Mouse (Mus musculus) myocyte (in vitro differentiated cells): ENCODE measurements around the gene Krtap2-4. TPM values are rescaled to one million over a fixed set of nuclear protein-coding genes. Genes with fewer than 3 reads are reported as not detected.
"Not testable (repeated sequence)": the region's sequence is repeated elsewhere in the genome, so short reads cannot be mapped to it uniquely, and the experiment has no call there.

Source experiments
- H3K27me3 ChIP-seq: one replicate; pipeline ENCODE4 v1.6.1; 2011; ENCODE audit not compliant: control insufficient read depth, insufficient read depth, insufficient read length
- H3K36me3 ChIP-seq: one replicate; pipeline ENCODE4 v1.6.1; 2011; ENCODE audit not compliant: control insufficient read depth, insufficient read depth
- H3K4me2 ChIP-seq: one replicate; pipeline ENCODE4 v1.6.1; 2011; ENCODE audit warnings: low read depth, control low read depth
- H3K4me3 ChIP-seq: one replicate; pipeline ENCODE4 v1.5.1; 2011; ENCODE audit warnings: mild to moderate bottlenecking, control low read depth, moderate library complexity
- H3K79me2 ChIP-seq: one replicate; pipeline ENCODE4 v1.6.1; 2011; ENCODE audit not compliant: control insufficient read depth, insufficient read depth
- H3ac ChIP-seq: one replicate; pipeline ENCODE4 v1.6.1; 2011; ENCODE audit not compliant: control insufficient read depth, insufficient read length
- CEBPB ChIP-seq: IDR thresholded peaks from 2 replicates; pipeline ENCODE4 v1.6.1; 2011; ENCODE audit warnings: mild to moderate bottlenecking, moderate library complexity; ENCODE audit not compliant: poor library complexity, insufficient read depth, severe bottlenecking
- E2F4 ChIP-seq: IDR thresholded peaks from one replicate; pipeline ENCODE4 v1.6.1; 2011; ENCODE audit warnings: mild to moderate bottlenecking, control low read depth, moderate library complexity; ENCODE audit not compliant: insufficient read depth
- MAX ChIP-seq: IDR thresholded peaks from one replicate; pipeline ENCODE4 v1.6.1; 2011; ENCODE audit warnings: low read depth, mild to moderate bottlenecking, control low read depth
- MYOD1 ChIP-seq, 3 experiments: IDR thresholded peaks; one replicate each; pipeline ENCODE4 v1.6.1; 2011; ENCODE audit warnings: control low read depth in 2 of 3, low read depth in 2 of 3, mild to moderate bottlenecking in 2 of 3, moderate library complexity in 1 of 3; ENCODE audit not compliant: insufficient read length in 2 of 3, control insufficient read depth in 1 of 3
- MYOG ChIP-seq, 3 experiments: IDR thresholded peaks; one replicate each; pipeline ENCODE4 v1.6.1; 2011; ENCODE audit warnings: control low read depth in 2 of 3, low read depth in 2 of 3, mild to moderate bottlenecking in 2 of 3; ENCODE audit not compliant: insufficient read length in 2 of 3, control insufficient read depth in 1 of 3, insufficient read depth in 1 of 3
- POLR2A ChIP-seq: IDR thresholded peaks from one replicate; pipeline ENCODE4 v1.6.1; 2011; ENCODE audit warnings: low read depth, mild to moderate bottlenecking, control low read depth, moderate library complexity; ENCODE audit not compliant: insufficient read length
- POLR2AphosphoS2 ChIP-seq: IDR thresholded peaks from one replicate; pipeline ENCODE4 v1.6.1; 2011; ENCODE audit warnings: low read depth, control low read depth; ENCODE audit not compliant: insufficient read length
- REST ChIP-seq: IDR thresholded peaks from one replicate; pipeline ENCODE4 v1.6.1; 2011; ENCODE audit warnings: mild to moderate bottlenecking, control low read depth, moderate library complexity; ENCODE audit not compliant: insufficient read depth, insufficient read length
- SRF ChIP-seq: IDR thresholded peaks from one replicate; pipeline ENCODE4 v1.6.1; 2011; ENCODE audit warnings: low read depth; ENCODE audit not compliant: control insufficient read depth, insufficient read length
- TCF12 ChIP-seq: IDR thresholded peaks from one replicate; pipeline ENCODE4 v1.6.1; 2011; ENCODE audit warnings: mild to moderate bottlenecking, control low read depth; ENCODE audit not compliant: poor library complexity, insufficient read depth, severe bottlenecking
- TCF3 ChIP-seq: IDR thresholded peaks from one replicate; pipeline ENCODE4 v1.6.1; 2011; ENCODE audit warnings: low read depth, control low read depth; ENCODE audit not compliant: insufficient read length
- USF1 ChIP-seq: IDR thresholded peaks from one replicate; pipeline ENCODE4 v1.6.1; 2011; ENCODE audit warnings: low read depth, mild to moderate bottlenecking, control low read depth, moderate library complexity
- polyA plus RNA-seq: library from polyadenylated mRNA; unstranded; fragments of >200 nt; fragmentation: generic; extraction: Trizol; gene quantifications from one replicate; pipeline ENCODE4 v1.2.1, GENCODE M21; 2012; ENCODE audit warnings: missing spikeins

Gene Krtap2-4
- polyA plus RNA-seq, 1 experiment, result not detected

- Histone ChIP-seq H3K4me3 (no peak within 1 kb of the TSS), H3K4me2 (no peak within 1 kb of the TSS), H3K36me3 (no peaks in the 10 kb centered on the region), H3ac (no peak within 1 kb of the TSS), H3K79me2 (no peaks in the 10 kb centered on the region), H3K27me3 (no peaks in the 10 kb centered on the region)
- TF ChIP-seq CEBPB (no peak), MYOD1 (IDR thresholded peaks at IDR 0.05; ENCODE audit: control insufficient read depth in 1 of 3, insufficient read length in 2 of 3, low read depth in 2 of 3) (no peak), USF1 (no peak), E2F4 (no peak), MAX (no peak), POLR2A (no peak), REST (no peak), TCF12 (no peak), TCF3 (no peak), POLR2AphosphoS2 (no peak), SRF (no peak), MYOG (IDR thresholded peaks at IDR 0.05; ENCODE audit: control insufficient read depth in 1 of 3, insufficient read depth in 1 of 3, insufficient read length in 2 of 3, low read depth in 2 of 3) (no peak)
These were observed 35.5 kb upstream of the Krtap2-4 start, which contains the start of gene Gm11555 for GRCm38 (mm10) chr11:99650136-99650535. Gene Gm11555, minus strand, starts transcription at chr11:99650236.

GRCm38 (mm10) chr11:99646444-99646843 is 31.8 kb upstream of the Krtap2-4 start:
- Histone ChIP-seq H3K4me2 (no peak overlapping the region), H3K4me3 (no peak overlapping the region)

GRCm38 (mm10) chr11:99644351-99644750 is 29.7 kb upstream of the Krtap2-4 start:
- H3K4me2 ChIP-seq, result no peak overlapping the region
- no peak overlapping the region for H3ac ChIP-seq
- no peaks in the 10 kb centered on the region for H3K27me3 ChIP-seq
- no peaks in the 10 kb centered on the region for H3K36me3 ChIP-seq
- TF ChIP-seq MAX (no peak), POLR2A (no peak), MYOG (IDR thresholded peaks at IDR 0.05; ENCODE audit: control insufficient read depth in 1 of 3, insufficient read depth in 1 of 3, insufficient read length in 2 of 3, low read depth in 2 of 3) (no peak), TCF3 (no peak), E2F4 (no peak), CEBPB (no peak), POLR2AphosphoS2 (no peak), TCF12 (no peak), REST (no peak), MYOD1 (IDR thresholded peaks at IDR 0.05; ENCODE audit: control insufficient read depth in 1 of 3, insufficient read length in 2 of 3, low read depth in 2 of 3) (no peak), USF1 (no peak), SRF (no peak)
- H3K4me3 ChIP-seq, result no peak overlapping the region
- H3K79me2 ChIP-seq, result no peaks in the 10 kb centered on the region

More at GRCm38 (mm10) chr11:99646444-99646843, 31.8 kb upstream of the Krtap2-4 start:
- Histone ChIP-seq H3K27me3 (no peaks in the 10 kb centered on the region), H3ac (no peak overlapping the region), H3K36me3 (no peaks in the 10 kb centered on the region), H3K79me2 (no peaks in the 10 kb centered on the region)
- TF ChIP-seq TCF12, result no peak
- TF ChIP-seq SRF, result no peak
- TF ChIP-seq E2F4, result no peak
- TF ChIP-seq POLR2A, result no peak
- TF ChIP-seq MYOD1 (IDR thresholded peaks at IDR 0.05; ENCODE audit: control insufficient read depth in 1 of 3, insufficient read length in 2 of 3, low read depth in 2 of 3), result peak in 1 of 3 experiments; percentile 26
- TF ChIP-seq MYOG (IDR thresholded peaks at IDR 0.05; ENCODE audit: control insufficient read depth in 1 of 3, insufficient read depth in 1 of 3, insufficient read length in 2 of 3, low read depth in 2 of 3), result peak in 2 of 3 experiments; percentile 3 to 54

GRCm38 (mm10) chr11:99643635-99644139 is 29.0 kb upstream of the Krtap2-4 start, which contains the start of gene Krtap4-7:
Gene Krtap4-7, minus strand, starts transcription at chr11:99644089.
- H3K36me3 ChIP-seq, H3K4me3 ChIP-seq, H3ac ChIP-seq, H3K27me3 ChIP-seq, H3K79me2 ChIP-seq, H3K4me2 ChIP-seq: not testable (repeated sequence)
- TF ChIP-seq TCF3 (peak; percentile 31), MYOD1 (IDR thresholded peaks at IDR 0.05; ENCODE audit: control insufficient read depth in 1 of 3, insufficient read length in 2 of 3, low read depth in 2 of 3) (peak in 2 of 3 experiments; percentile 65 to 66), MYOG (IDR thresholded peaks at IDR 0.05; ENCODE audit: control insufficient read depth in 1 of 3, insufficient read depth in 1 of 3, insufficient read length in 2 of 3, low read depth in 2 of 3) (peak in 2 of 3 experiments; percentile 11 to 41), TCF12 (peak; percentile 4)

- no peaks in the 10 kb centered on the region for H3K79me2 ChIP-seq
- H3K4me2 ChIP-seq, result no peak overlapping the region
- TF ChIP-seq POLR2A (no peak), MYOD1 (IDR thresholded peaks at IDR 0.05; ENCODE audit: control insufficient read depth in 1 of 3, insufficient read length in 2 of 3, low read depth in 2 of 3) (no peak), SRF (no peak), REST (no peak), CEBPB (no peak), TCF3 (no peak), E2F4 (no peak), TCF12 (no peak), POLR2AphosphoS2 (no peak), MAX (no peak), USF1 (no peak), MYOG (IDR thresholded peaks at IDR 0.05; ENCODE audit: control insufficient read depth in 1 of 3, insufficient read depth in 1 of 3, insufficient read length in 2 of 3, low read depth in 2 of 3) (no peak)
- no peak overlapping the region for H3K4me3 ChIP-seq
- H3ac ChIP-seq, result no peak overlapping the region
- no peaks in the 10 kb centered on the region for H3K27me3 ChIP-seq
- no peaks in the 10 kb centered on the region for H3K36me3 ChIP-seq
These were observed 26.3 kb upstream of the Krtap2-4 start for GRCm38 (mm10) chr11:99640926-99641325.
